Comparison of ENCODE assay signal across 8 mouse cellular contexts in genomic region chr12:100639680-100640079, GRCm38 (mm10).
DNase-seq lines count a peak whose midpoint lies in the region; ATAC-seq lines count a peak whose summit lies in the region.

No protein-coding gene starts in this region.

- H3K27ac ChIP-seq in forebrain, embryonic 14.5 days (ENCODE audit: low read depth, low read length), result no peak overlapping the region
- no peak overlapping the region for H3K27ac ChIP-seq in forebrain, embryonic 10.5 days
- H3K27ac ChIP-seq in heart, embryonic 16.5 days (ENCODE audit: low read length), result no peak overlapping the region

- no peak overlapping the region for H3K4me2 ChIP-seq in forebrain, embryonic 14.5 days (ENCODE audit: low read length)
- peak overlapping the region; percentile 23; the same call in 1 of the 2 replicates for H3K4me2 ChIP-seq in heart, embryonic 16.5 days (ENCODE audit: low read depth, low read length)

- no peaks in the 10 kb centered on the region for H3K27me3 ChIP-seq in forebrain, embryonic 14.5 days (replicated peaks; ENCODE audit: control insufficient read depth, insufficient read depth, low read length)
- no peaks in the 10 kb centered on the region for H3K27me3 ChIP-seq in forebrain, embryonic 10.5 days (ENCODE audit: poor library complexity, severe bottlenecking)
- no peaks in the 10 kb centered on the region for H3K27me3 ChIP-seq in heart, embryonic 16.5 days (ENCODE audit: control insufficient read depth, insufficient read depth, low read length)

- no peak overlapping the region for H3K4me3 ChIP-seq in forebrain, embryonic 14.5 days (ENCODE audit: low read depth, low read length)
- no peak overlapping the region for H3K4me3 ChIP-seq in forebrain, embryonic 10.5 days
- H3K4me3 ChIP-seq in heart, embryonic 16.5 days (ENCODE audit: low read length), result no peak overlapping the region

- ATAC-seq in forebrain, embryonic 14.5 days, result no peak
- peak; percentile 90 for ATAC-seq in common myeloid progenitor, adult 5-6 weeks (replicated peaks; ENCODE audit: low read depth, poor library complexity, severe bottlenecking)
- ATAC-seq in heart, embryonic 16.5 days (replicated peaks; ENCODE audit: extremely low read depth, insufficient read depth, low FRiP score), result peak; percentile 81

- no peaks in the 10 kb centered on the region for H3K4me1 ChIP-seq in forebrain, embryonic 14.5 days (ENCODE audit: control insufficient read depth, insufficient read depth, low read length)
- H3K4me1 ChIP-seq in forebrain, embryonic 10.5 days, result peaks cover 11% of the 10 kb centered on the region
- peaks cover 14% of the 10 kb centered on the region for H3K4me1 ChIP-seq in heart, embryonic 16.5 days (ENCODE audit: control insufficient read depth, insufficient read depth, low read length)

- H3K9me3 ChIP-seq in forebrain, embryonic 14.5 days (replicated peaks; ENCODE audit: control insufficient read depth, low read length), result no peaks in the 10 kb centered on the region
- H3K9me3 ChIP-seq in forebrain, embryonic 10.5 days, result no peaks in the 10 kb centered on the region
- no peaks in the 10 kb centered on the region for H3K9me3 ChIP-seq in heart, embryonic 16.5 days (replicated peaks; ENCODE audit: control insufficient read depth, low read length)

- 51% methylated on average over 7 of the region's 7 CpGs for WGBS in forebrain, embryonic 14.5 days
- 57% methylated on average over 7 of the region's 7 CpGs for WGBS in forebrain, embryonic 10.5 days
- WGBS in heart, embryonic 16.5 days, result 20% methylated on average over 7 of the region's 7 CpGs

- DNase-seq in forebrain, embryonic 14.5 days (ENCODE audit: low spot score), result peak; percentile 47
- DNase-seq in forebrain, embryonic 10.5 days (ENCODE audit: extremely low spot score, low spot score), result no peak
- peak; percentile 74 for DNase-seq in CD4-positive, CD25-positive, alpha-beta regulatory T cell, adult 2 months (ENCODE audit: low read depth, low spot score)
- peak; percentile 20 to 63 for DNase-seq in left cerebral cortex, postnatal 10 days (ENCODE audit: extremely low spot score in 1 of 2, low spot score in 2 of 2)
- peak; percentile 26 to 42 for DNase-seq in natural killer cell, adult 2 months (ENCODE audit: low spot score in 2 of 2)
- peak; percentile 43 to 53 for DNase-seq in thymus, postnatal 36 days

- intact Hi-C loops in left cerebral cortex, postnatal 10 days (cut with DNase I), result no loop called here

- H3K9ac ChIP-seq in forebrain, embryonic 14.5 days (ENCODE audit: low read length), result no peak overlapping the region
- H3K9ac ChIP-seq in heart, embryonic 16.5 days (ENCODE audit: low read length), result peak overlapping the region; percentile 29; the same call in 1 of the 2 replicates

- no peaks in the 10 kb centered on the region for H3K36me3 ChIP-seq in forebrain, embryonic 14.5 days (ENCODE audit: control insufficient read depth, insufficient read depth, low read length)
- no peaks in the 10 kb centered on the region for H3K36me3 ChIP-seq in forebrain, embryonic 10.5 days (replicated peaks)
- no peaks in the 10 kb centered on the region for H3K36me3 ChIP-seq in heart, embryonic 16.5 days (ENCODE audit: control insufficient read depth, insufficient read depth)
